Mouse (Mus musculus): ENCODE data around the gene Tmem80. TPM values are rescaled to one million over a fixed set of nuclear protein-coding genes. Genes with fewer than 3 reads are reported as not detected.

Gene Tmem80
- 10 to 100 TPM; 26.9 to 34.8 TPM for total RNA-seq (2021)
- polyA plus RNA-seq (2012; rRNA removed), result 32.7 and 33.5 TPM in 2 replicates
- long read RNA-seq, transcript Tmem80-203 (3 exons, 669 nt), result major isoform, 9 of 31 reads
- long read RNA-seq, transcript Tmem80-202 (5 exons, 959 nt), result minor isoform, 6 of 31 reads
- long read RNA-seq, partial matches to known transcripts, result 0 of 31 reads
- long read RNA-seq, other reads (novel, unspliced or antisense), result 12 of 31 reads

- DNase-seq, result peak; percentile 99
These were observed at the start of gene Tmem80, which contains the start of gene Deaf1 for GRCm38 (mm10) chr7:141327469-141328372. TSS of gene Tmem80 (plus strand) at chr7:141327739. TSS of gene Deaf1 (minus strand) at chr7:141327690.

GRCm38 (mm10) chr7:141278766-141279590 lies 48.6 kb upstream of the Tmem80 start, which contains the start of gene Sct:
TSS of gene Sct (minus strand) at chr7:141279133.
- no peak for DNase-seq

- DNase-seq, result no peak
These were observed 46.1 kb upstream of the Tmem80 start for GRCm38 (mm10) chr7:141281442-141281841.

- DNase-seq, result no peak
These were observed 44.8 kb upstream of the Tmem80 start for GRCm38 (mm10) chr7:141282756-141283155.

- no peak for DNase-seq
These were observed 39.5 kb upstream of the Tmem80 start for GRCm38 (mm10) chr7:141288042-141288441.

GRCm38 (mm10) chr7:141291921-141292582 lies 35.5 kb upstream of the Tmem80 start, which contains the start of gene Drd4:
TSS of gene Drd4 (plus strand) at chr7:141292006.
- DNase-seq, result no peak

- DNase-seq, result no peak
These were observed 34.8 kb upstream of the Tmem80 start for GRCm38 (mm10) chr7:141292583-141293388.

GRCm38 (mm10) chr7:141293852-141294471 lies 33.6 kb upstream of the Tmem80 start:
- DNase-seq, result peak; percentile 74

- no peak for DNase-seq
These were observed 33.1 kb upstream of the Tmem80 start for GRCm38 (mm10) chr7:141294479-141294878.

GRCm38 (mm10) chr7:141297926-141298650 lies 29.5 kb upstream of the Tmem80 start:
- DNase-seq, result no peak

GRCm38 (mm10) chr7:141299175-141299574 lies 28.4 kb upstream of the Tmem80 start:
- no peak for DNase-seq

- peak; percentile 65 for DNase-seq
These were observed 26.2 kb upstream of the Tmem80 start for GRCm38 (mm10) chr7:141301386-141301785.

GRCm38 (mm10) chr7:141302702-141303268 lies 24.8 kb upstream of the Tmem80 start:
- DNase-seq, result no peak

GRCm38 (mm10) chr7:141304537-141304936 lies 23.0 kb upstream of the Tmem80 start:
- no peak for DNase-seq

- DNase-seq, result peak; percentile 72
These were observed 13.1 kb upstream of the Tmem80 start for GRCm38 (mm10) chr7:141314416-141314815.

- no peak for DNase-seq
These were observed 12.5 kb upstream of the Tmem80 start for GRCm38 (mm10) chr7:141315076-141315475.

GRCm38 (mm10) chr7:141315974-141316373 lies 11.6 kb upstream of the Tmem80 start:
- peak; percentile 58 for DNase-seq

GRCm38 (mm10) chr7:141317619-141318132 lies 9.9 kb upstream of the Tmem80 start:
- DNase-seq, result no peak

- no peak for DNase-seq
These were observed 8.1 kb upstream of the Tmem80 start for GRCm38 (mm10) chr7:141319446-141319845.
